Mouse (Mus musculus) monocyte, adult 59 days (primary cell): ENCODE results near the gene Aire. TPM values are rescaled to one million over a fixed set of nuclear protein-coding genes. Genes with fewer than 3 reads are reported as not detected.

Experiments used
- total RNA-seq, 2 experiments: library from RNA; stranded (reverse); gene quantifications; one replicate each; pipeline ENCODE4 v1.2.4; 2023

Gene Aire
- not detected for total RNA-seq

DNA sequence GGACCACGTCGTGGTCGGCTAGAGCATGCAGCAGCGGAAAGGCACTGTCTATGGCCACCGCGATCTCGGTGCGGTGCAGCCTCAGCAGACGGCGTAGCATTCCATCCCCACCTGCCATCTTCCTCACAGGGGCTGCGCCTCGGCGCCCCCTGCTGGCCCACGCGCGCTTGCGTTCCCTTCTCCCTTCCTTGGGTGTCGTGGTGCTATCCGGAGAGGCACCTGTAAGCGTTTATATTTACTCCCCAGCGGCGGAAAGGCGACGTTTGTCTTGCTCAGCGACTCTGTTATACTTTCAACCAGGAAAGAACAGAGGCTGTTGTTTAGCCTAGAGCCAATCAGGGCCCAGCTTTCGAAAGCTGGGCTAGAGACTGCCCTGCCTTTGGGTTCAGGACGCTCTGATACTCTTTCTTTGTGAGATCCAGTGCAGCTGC is at the start of gene Aire:
Gene Aire, minus strand, starts transcription at position 205 of the 431 bp plus-strand sequence.

DNA sequence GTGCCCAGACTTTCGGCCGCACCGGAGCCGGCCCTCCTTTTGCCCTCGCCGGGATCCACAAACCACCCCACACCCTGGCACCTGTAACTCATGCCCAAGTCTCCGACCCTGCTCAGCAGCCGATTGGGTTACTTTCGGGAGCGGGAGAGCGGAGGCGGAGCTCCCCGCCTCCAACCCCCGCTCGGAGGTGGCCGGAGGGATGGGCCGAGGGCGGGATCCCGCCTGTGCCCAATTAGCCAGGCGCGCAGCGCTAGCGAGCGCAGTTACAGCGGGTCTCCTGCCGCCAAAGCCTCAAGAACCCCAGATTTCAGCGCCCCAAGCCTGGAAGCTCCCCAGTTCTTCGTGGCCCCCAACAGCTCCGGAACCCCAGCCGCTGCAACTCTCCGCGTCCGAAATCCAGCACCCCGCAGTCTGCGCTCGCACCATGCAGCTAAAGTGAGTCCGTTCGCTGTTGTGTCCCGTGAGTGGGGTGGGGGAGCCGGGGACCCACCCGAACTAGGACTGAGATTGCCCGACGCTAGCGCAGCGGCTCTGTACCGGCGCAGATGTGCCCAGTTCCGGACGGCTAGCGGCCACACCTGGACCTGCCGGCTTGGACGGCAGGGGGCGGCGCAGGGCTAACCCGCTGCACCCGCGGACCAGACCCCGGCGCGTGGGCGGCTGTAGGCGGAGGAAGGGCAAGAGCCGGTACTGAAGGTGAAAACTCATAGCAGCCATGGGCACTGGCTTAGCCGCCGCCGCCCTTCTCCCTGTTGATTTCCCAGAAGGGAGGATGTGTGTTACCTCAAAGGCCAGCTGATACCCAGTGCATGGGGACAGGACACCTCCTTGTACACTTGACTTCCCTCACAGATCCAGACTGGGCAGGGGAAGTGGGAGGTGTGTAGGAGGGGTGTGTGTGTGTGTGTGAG is 25.9 kb upstream of the Aire start, which contains the start of gene Icosl:
Gene Icosl, plus strand, starts transcription at position 202 of the 911 bp plus-strand sequence.

GRCm38 (mm10) chr10:78041647-78042046 is 1.8 kb downstream of the Aire start, which contains the start of gene Dnmt3l:
TSS of gene Dnmt3l (plus strand) at chr10:78041947.

DNA sequence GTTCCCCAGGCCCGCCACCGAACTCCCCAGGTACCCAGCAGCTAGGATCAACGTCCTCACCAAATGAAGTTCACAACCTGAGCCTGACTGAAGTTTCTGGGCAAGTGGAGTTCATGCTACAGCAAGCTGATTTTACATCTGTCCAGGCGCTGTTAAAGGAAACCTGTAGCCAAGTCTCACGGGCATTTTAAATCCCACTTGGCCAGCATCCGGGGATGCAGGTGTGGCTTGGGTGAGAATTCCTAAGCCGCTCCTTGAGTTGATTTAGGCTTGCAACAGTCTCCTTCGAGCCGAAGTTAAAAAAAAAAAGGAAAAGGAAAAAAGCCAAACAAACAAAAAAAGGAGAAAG is 33.5 kb downstream of the Aire start, which contains the start of gene Pfkl:
Gene Pfkl, minus strand, starts transcription at position 139 of the 349 bp plus-strand sequence.

Other genes with a start within 250 kb of the Aire start
- gene Gm9639, start 248.5 kb downstream of the Aire start, total RNA-seq = not detected
- gene Gm19668, start 244.5 kb downstream of the Aire start, total RNA-seq = not detected
- gene Gm9507, start 231.8 kb downstream of the Aire start, total RNA-seq = not detected
- gene Gm2696, start 228.9 kb downstream of the Aire start, total RNA-seq = not detected
- gene Krtap10-4, start 216.5 kb downstream of the Aire start, total RNA-seq = not detected
- not detected for gene Krtap10-10, start 207.7 kb downstream of the Aire start, total RNA-seq
- not detected for gene Gm36176, start 196.8 kb downstream of the Aire start, total RNA-seq
- not detected for gene Gm10318, start 190.8 kb downstream of the Aire start, total RNA-seq
- not detected for gene Gm3285, start 181.6 kb downstream of the Aire start, total RNA-seq
- under 1 TPM; 0.10 to 0.15 TPM for gene Lrrc3, start 141.1 kb downstream of the Aire start, total RNA-seq
- 100 to 1,000 TPM; 148 to 152 TPM for gene Trpm2, start 73.0 kb downstream of the Aire start, total RNA-seq
- gene 1810043G02Rik, start 65.1 kb downstream of the Aire start, total RNA-seq = 10 to 100 TPM; 10.7 to 12.6 TPM
- gene Pfkl, start 33.5 kb downstream of the Aire start, total RNA-seq = 10 to 100 TPM; 60.3 to 88.1 TPM
- not detected for gene Dnmt3l, start 1.7 kb downstream of the Aire start, total RNA-seq
- 10 to 100 TPM; 46.2 to 50.6 TPM for gene Icosl, start 25.7 kb upstream of the Aire start, total RNA-seq
- 10 to 100 TPM; 27.1 to 27.9 TPM for gene D10Jhu81e, start 126.2 kb upstream of the Aire start, total RNA-seq
- gene Pwp2, start 141.5 kb upstream of the Aire start, total RNA-seq = 10 to 100 TPM; 10.2 to 11.9 TPM
- gene Trappc10, start 201.0 kb upstream of the Aire start, total RNA-seq = 10 to 100 TPM; 59.3 to 63.5 TPM